21 mouse cellular contexts compared by ENCODE assay signal in genomic region chr2:142693461-142693860, GRCm38 (mm10).
"Had no signal": no experiment of that assay in that cellular context is flagged by ENCODE, and none has a peak within 500 bp of the region (broad histone marks: within the 10 kb centered on the region; RNA-seq: fewer than 3 reads in every experiment).

No protein-coding gene starts in this region.

- H3K27ac ChIP-seq: heart, embryonic 10.5 days; hindbrain, embryonic 13.5 days; hindbrain, embryonic 15.5 days; hindbrain, postnatal 0 days; kidney, embryonic 15.5 days; layer of hippocampus, adult 2 months; left cerebral cortex, adult 2 months; limb, embryonic 10.5 days; limb, embryonic 12.5 days; liver, embryonic 13.5 days; liver, embryonic 15.5 days had no signal

- H3K4me1 ChIP-seq: heart, embryonic 10.5 days; hindbrain, embryonic 15.5 days; kidney, embryonic 15.5 days; liver, embryonic 13.5 days; liver, embryonic 15.5 days had no signal

- H3K36me3 ChIP-seq: heart, embryonic 10.5 days; heart, embryonic 12.5 days; hindbrain, embryonic 13.5 days; hindbrain, embryonic 15.5 days; kidney, embryonic 15.5 days; limb, embryonic 10.5 days; limb, embryonic 12.5 days; liver, embryonic 13.5 days; liver, embryonic 15.5 days had no signal

- H3K27me3 ChIP-seq: heart, embryonic 12.5 days; hindbrain, embryonic 13.5 days; hindbrain, embryonic 15.5 days; kidney, embryonic 15.5 days; limb, embryonic 12.5 days; liver, embryonic 13.5 days; liver, embryonic 15.5 days had no signal

- H3K4me3 ChIP-seq: heart, embryonic 10.5 days; heart, embryonic 12.5 days; hindbrain, embryonic 13.5 days; hindbrain, embryonic 15.5 days; kidney, embryonic 15.5 days; layer of hippocampus, adult 2 months; left cerebral cortex, adult 2 months; limb, embryonic 10.5 days; limb, embryonic 12.5 days; liver, embryonic 13.5 days; liver, embryonic 15.5 days had no signal

- H3K9ac ChIP-seq: heart, embryonic 12.5 days; hindbrain, embryonic 13.5 days; hindbrain, embryonic 15.5 days; kidney, embryonic 15.5 days; limb, embryonic 12.5 days; liver, embryonic 13.5 days; liver, embryonic 15.5 days had no signal

- DNase-seq: gastrocnemius, postnatal 14 days; gastrocnemius, postnatal 36 days; heart, adult 18-20 months; heart, postnatal 14 days; heart, postnatal 36 days; kidney, adult 11 months; kidney, postnatal 10 days; kidney, postnatal 25 days; kidney, postnatal 4 days; liver, embryonic 13.5 days had no signal
